Mouse (Mus musculus): ENCODE data around the gene Kbtbd13. TPM values are rescaled to one million over a fixed set of nuclear protein-coding genes. Genes with fewer than 3 reads are reported as not detected.

Kbtbd13 gene
- polyA plus RNA-seq, 1 experiment from 2014 or later, result 3.9 TPM

DNA sequence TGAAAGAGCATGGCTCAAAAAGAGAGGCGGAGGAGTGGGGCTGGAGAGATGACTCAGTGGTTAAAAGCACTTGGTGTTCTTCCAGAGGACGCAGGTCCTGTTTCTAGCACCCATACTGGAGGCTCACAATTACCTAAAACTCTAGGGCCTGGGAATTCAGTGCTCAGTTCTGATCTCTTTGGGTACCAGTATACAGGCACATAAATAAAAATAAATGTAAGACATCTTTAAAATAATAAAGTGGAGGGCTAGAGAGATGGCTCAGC is 13.7 kb upstream of the Kbtbd13 start:
- peaks cover 4% of the 10 kb centered on the region; the same call in 1 of the 2 replicates for H3K4me1 ChIP-seq (replicated peaks; ENCODE audit: control insufficient read depth, insufficient read depth, low read length)
- H3K36me3 ChIP-seq (ENCODE audit: control insufficient read depth, insufficient read depth), result no peaks in the 10 kb centered on the region
- H3K4me2 ChIP-seq (replicated peaks; ENCODE audit: low read depth), result no peak overlapping the region
- 77% methylated on average over 2 of the region's 2 CpGs for WGBS
- TF ChIP-seq CTCF (IDR thresholded peaks at IDR 0.05; ENCODE audit: low read depth), result no peak
- H3K27ac ChIP-seq (ENCODE audit: low read depth, low read length), result no peak overlapping the region; the same call in 1 of the 2 replicates
- no peaks in the 10 kb centered on the region for H3K27me3 ChIP-seq (replicated peaks; ENCODE audit: control insufficient read depth, insufficient read depth, low read length)
- ATAC-seq, result no peak
- H3K9ac ChIP-seq (ENCODE audit: low read depth, low read length), result no peak overlapping the region
- no peaks in the 10 kb centered on the region for H3K9me3 ChIP-seq (ENCODE audit: control insufficient read depth)
- H3K4me3 ChIP-seq (ENCODE audit: low read depth, low read length), result no peak overlapping the region

DNA sequence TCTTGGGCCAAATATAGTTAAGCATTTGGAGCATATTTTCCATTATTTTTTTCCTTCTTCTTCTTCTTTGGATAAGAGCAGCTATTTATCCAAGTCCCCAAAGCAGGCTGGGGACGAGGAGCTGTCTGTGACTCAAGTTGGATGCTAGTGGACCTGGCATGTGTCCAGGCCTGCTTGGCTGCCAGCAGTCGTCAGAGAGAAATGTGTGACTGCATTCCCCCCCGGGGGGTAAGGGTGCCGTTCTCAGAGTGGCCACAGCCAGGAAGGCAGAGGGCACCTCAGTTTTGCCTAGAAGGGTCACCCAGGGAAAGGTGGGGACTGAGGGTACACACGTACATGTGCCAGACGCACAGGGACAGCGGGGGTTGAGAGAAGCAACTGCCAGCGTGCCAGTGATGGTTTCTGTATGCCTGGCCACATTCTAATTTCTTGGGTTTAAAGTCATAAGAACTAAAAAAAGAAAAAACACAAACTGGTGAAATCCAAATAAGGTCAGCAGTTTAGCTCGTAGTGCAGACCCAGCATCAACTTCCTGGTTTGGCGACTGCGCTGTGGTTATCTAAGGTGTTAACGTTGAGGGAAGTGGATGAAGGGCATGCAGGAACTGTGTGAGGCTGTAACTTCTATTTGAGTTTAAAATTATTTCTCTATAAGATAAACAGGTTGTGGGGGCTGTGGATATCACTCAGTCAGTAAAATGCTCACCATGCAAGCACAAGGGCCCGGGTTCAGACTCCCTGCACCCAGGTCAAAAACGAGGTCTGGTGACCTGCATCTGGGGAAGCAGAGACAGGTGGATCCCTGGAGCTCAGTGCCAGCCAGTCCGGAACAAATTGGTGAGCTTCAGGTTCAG is 13.1 kb upstream of the Kbtbd13 start:
- H3K36me3 ChIP-seq (ENCODE audit: control insufficient read depth, insufficient read depth), result no peaks in the 10 kb centered on the region
- H3K4me2 ChIP-seq (replicated peaks; ENCODE audit: low read depth), result no peak overlapping the region
- no peaks in the 10 kb centered on the region for H3K9me3 ChIP-seq (ENCODE audit: control insufficient read depth)
- WGBS, result 57% methylated on average over 15 of the region's 15 CpGs
- H3K27me3 ChIP-seq (replicated peaks; ENCODE audit: control insufficient read depth, insufficient read depth, low read length), result no peaks in the 10 kb centered on the region
- TF ChIP-seq CTCF (IDR thresholded peaks at IDR 0.05; ENCODE audit: low read depth), result no peak
- no peak overlapping the region for H3K9ac ChIP-seq (ENCODE audit: low read depth, low read length)
- no peaks in the 10 kb centered on the region; the same call in 1 of the 2 replicates for H3K4me1 ChIP-seq (replicated peaks; ENCODE audit: control insufficient read depth, insufficient read depth, low read length)
- no peak overlapping the region; the same call in 1 of the 2 replicates for H3K27ac ChIP-seq (ENCODE audit: low read depth, low read length)
- H3K4me3 ChIP-seq (ENCODE audit: low read depth, low read length), result no peak overlapping the region
- ATAC-seq, result no peak

DNA sequence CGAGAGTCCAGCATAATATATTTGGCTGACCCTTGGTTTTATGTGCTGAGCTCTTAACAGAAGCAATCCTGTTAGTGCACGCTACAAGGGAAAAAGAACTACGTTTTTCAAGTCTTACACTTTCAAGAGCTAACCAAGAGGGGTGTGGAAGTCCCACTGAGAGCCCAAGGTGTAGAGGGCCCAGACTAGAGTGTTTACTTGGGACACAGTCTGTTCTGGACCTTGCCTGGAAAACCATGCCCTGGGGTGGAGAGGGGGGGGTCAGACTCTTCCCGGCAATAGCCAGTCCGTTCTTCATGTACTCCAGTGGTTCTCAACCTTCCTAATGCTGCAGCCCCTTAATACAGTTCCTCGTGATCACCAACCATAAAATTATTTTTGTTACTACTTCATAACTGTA is 8.5 kb upstream of the Kbtbd13 start:
- no peak for TF ChIP-seq CTCF (IDR thresholded peaks at IDR 0.05; ENCODE audit: low read depth)
- WGBS, result 87% methylated on average over 6 of the region's 6 CpGs
- Histone ChIP-seq H3K9ac (ENCODE audit: low read depth, low read length) (no peak overlapping the region), H3K4me3 (ENCODE audit: low read depth, low read length) (no peak overlapping the region), H3K9me3 (ENCODE audit: control insufficient read depth) (no peaks in the 10 kb centered on the region), H3K36me3 (ENCODE audit: control insufficient read depth, insufficient read depth) (no peaks in the 10 kb centered on the region), H3K27me3 (replicated peaks; ENCODE audit: control insufficient read depth, insufficient read depth, low read length) (peaks cover 10% of the 10 kb centered on the region; the same call in 1 of the 2 replicates), H3K27ac (ENCODE audit: low read depth, low read length) (no peak overlapping the region), H3K4me1 (replicated peaks; ENCODE audit: control insufficient read depth, insufficient read depth, low read length) (peaks cover 6% of the 10 kb centered on the region), H3K4me2 (replicated peaks; ENCODE audit: low read depth) (no peak overlapping the region)
- no peak for ATAC-seq

DNA sequence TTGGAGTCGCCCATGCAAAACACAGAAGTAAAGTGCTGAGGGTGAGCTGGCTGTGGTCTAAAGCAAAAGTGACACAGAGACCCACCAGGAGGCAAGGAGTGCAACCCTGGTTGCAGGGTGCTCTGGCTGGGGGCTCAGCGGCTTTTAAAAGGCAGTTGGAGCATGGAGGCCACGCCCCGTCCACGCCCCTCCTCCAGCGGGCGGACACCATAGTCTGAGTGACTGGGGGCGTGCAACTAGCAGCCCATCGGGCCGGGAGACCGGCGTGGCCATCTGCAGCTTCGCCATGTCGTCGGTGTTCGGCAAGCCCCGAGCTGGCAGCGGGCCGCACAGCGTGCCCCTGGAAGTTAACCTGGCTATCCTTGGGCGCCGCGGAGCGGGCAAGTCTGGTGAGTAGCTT is 6.8 kb upstream of the Kbtbd13 start, which contains the start of gene Rasl12:
Gene Rasl12 (plus strand): TSS at position 228 of the 400 bp plus-strand sequence.
- Histone ChIP-seq H3K4me2 (replicated peaks; ENCODE audit: low read depth) (peak within 1 kb of the TSS; percentile 84), H3K4me1 (replicated peaks; ENCODE audit: control insufficient read depth, insufficient read depth, low read length) (peaks cover 10% of the 10 kb centered on the region), H3K9me3 (ENCODE audit: control insufficient read depth) (no peaks in the 10 kb centered on the region), H3K27me3 (replicated peaks; ENCODE audit: control insufficient read depth, insufficient read depth, low read length) (peaks cover 10% of the 10 kb centered on the region; the same call in 1 of the 2 replicates), H3K27ac (ENCODE audit: low read depth, low read length) (no peak within 1 kb of the TSS), H3K36me3 (ENCODE audit: control insufficient read depth, insufficient read depth) (no peaks in the 10 kb centered on the region), H3K4me3 (ENCODE audit: low read depth, low read length) (peak within 1 kb of the TSS; percentile 40), H3K9ac (ENCODE audit: low read depth, low read length) (peak within 1 kb of the TSS; percentile 42)
- 0% methylated on average over 24 of the region's 24 CpGs for WGBS
- no peak for ATAC-seq
- no peak for TF ChIP-seq CTCF (IDR thresholded peaks at IDR 0.05; ENCODE audit: low read depth)

DNA sequence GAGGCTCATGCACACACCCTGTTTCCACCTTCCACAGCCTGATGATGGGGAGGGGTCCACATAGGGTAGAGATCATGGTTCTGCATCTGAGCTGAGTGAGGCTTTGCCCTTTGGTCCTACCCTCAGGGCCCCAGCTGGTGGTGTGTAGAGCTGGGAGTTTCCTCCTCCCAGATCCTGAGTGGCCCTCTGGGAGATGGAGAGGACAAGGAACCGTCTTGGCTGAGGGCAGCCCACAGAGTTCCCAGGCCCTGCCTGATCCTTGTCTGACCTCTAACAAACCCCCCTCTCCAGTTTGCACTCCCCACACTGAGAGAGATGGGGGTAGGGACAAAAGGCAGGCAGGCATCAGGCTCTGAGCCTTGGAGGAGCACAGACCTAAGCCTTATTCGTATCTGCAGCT is 2.9 kb upstream of the Kbtbd13 start:
- Histone ChIP-seq H3K4me1 (replicated peaks; ENCODE audit: control insufficient read depth, insufficient read depth, low read length) (peaks cover 10% of the 10 kb centered on the region), H3K4me2 (replicated peaks; ENCODE audit: low read depth) (no peak overlapping the region), H3K27ac (ENCODE audit: low read depth, low read length) (no peak overlapping the region; the same call in 1 of the 2 replicates), H3K9me3 (ENCODE audit: control insufficient read depth) (no peaks in the 10 kb centered on the region), H3K27me3 (replicated peaks; ENCODE audit: control insufficient read depth, insufficient read depth, low read length) (peaks cover 28% of the 10 kb centered on the region), H3K9ac (ENCODE audit: low read depth, low read length) (no peak overlapping the region), H3K4me3 (ENCODE audit: low read depth, low read length) (no peak overlapping the region), H3K36me3 (ENCODE audit: control insufficient read depth, insufficient read depth) (no peaks in the 10 kb centered on the region)
- WGBS, result 44% methylated on average over 2 of the region's 2 CpGs
- peak; percentile 31; the same call in 1 of the 2 replicates for ATAC-seq
- TF ChIP-seq CTCF (IDR thresholded peaks at IDR 0.05; ENCODE audit: low read depth), result no peak

DNA sequence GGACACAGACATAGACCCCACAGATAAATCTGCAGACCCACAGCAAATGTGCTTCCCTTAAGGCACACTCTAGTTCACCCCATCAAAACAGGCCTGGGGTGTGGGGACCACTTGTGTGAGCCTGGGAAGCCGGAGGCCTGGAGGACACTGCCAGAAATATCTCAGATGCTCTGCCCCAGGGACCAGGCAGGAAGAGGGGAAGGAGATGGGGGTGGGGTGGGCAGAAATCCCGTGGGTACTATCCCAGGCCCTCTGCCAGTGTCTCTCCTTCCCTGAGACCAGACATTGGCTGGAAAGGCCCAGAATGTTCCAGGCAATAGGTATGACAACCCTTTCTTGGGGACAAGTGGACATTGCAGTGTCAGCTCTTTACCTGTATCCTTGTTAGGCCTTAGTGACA is 2.2 kb upstream of the Kbtbd13 start:
- no peak for ATAC-seq
- H3K4me2 ChIP-seq (replicated peaks; ENCODE audit: low read depth), result no peak overlapping the region
- H3K4me1 ChIP-seq (replicated peaks; ENCODE audit: control insufficient read depth, insufficient read depth, low read length), result peaks cover 8% of the 10 kb centered on the region
- no peak overlapping the region for H3K9ac ChIP-seq (ENCODE audit: low read depth, low read length)
- 47% methylated on average over 2 of the region's 2 CpGs for WGBS
- H3K27ac ChIP-seq (ENCODE audit: low read depth, low read length), result no peak overlapping the region
- no peak overlapping the region for H3K4me3 ChIP-seq (ENCODE audit: low read depth, low read length)
- TF ChIP-seq CTCF (IDR thresholded peaks at IDR 0.05; ENCODE audit: low read depth), result no peak
- H3K27me3 ChIP-seq (replicated peaks; ENCODE audit: control insufficient read depth, insufficient read depth, low read length), result peaks cover 28% of the 10 kb centered on the region
- H3K36me3 ChIP-seq (ENCODE audit: control insufficient read depth, insufficient read depth), result no peaks in the 10 kb centered on the region
- no peaks in the 10 kb centered on the region for H3K9me3 ChIP-seq (ENCODE audit: control insufficient read depth)

All from intestine, postnatal 0 days (tissue).